In genomic region chr5:121618592-121619513, GRCm38 (mm10) we compare ENCODE assay signal across 8 mouse cellular contexts. TPM values are rescaled to one million over a fixed set of nuclear protein-coding genes. Genes with fewer than 3 reads are reported as not detected.
DNase-seq lines count a peak whose midpoint lies in the region; ATAC-seq and TF ChIP-seq lines count a peak whose summit lies in the region.

Gene Acad12 (minus strand): TSS chr5:121618938.

- peak within 1 kb of the TSS; percentile 87 for H3ac ChIP-seq in C2C12 (ENCODE audit: control insufficient read depth, insufficient read length, low read depth)

- WGBS in heart, embryonic 10.5 days, result under 1% methylated on average over 56 of the region's 58 CpGs
- WGBS in kidney, embryonic 14.5 days, result under 1% methylated on average over 56 of the region's 58 CpGs
- WGBS in limb, embryonic 15.5 days, result under 1% methylated on average over 58 of the region's 58 CpGs
- 2% methylated on average over 52 of the region's 58 CpGs for WGBS in midbrain, postnatal 0 days

- peaks cover 12% of the 10 kb centered on the region for H3K4me1 ChIP-seq in heart, embryonic 10.5 days
- peaks cover 7% of the 10 kb centered on the region; the same call in 1 of the 2 replicates for H3K4me1 ChIP-seq in kidney, embryonic 14.5 days (ENCODE audit: control insufficient read depth, insufficient read depth, low read length)
- peaks cover 10% of the 10 kb centered on the region for H3K4me1 ChIP-seq in limb, embryonic 15.5 days
- H3K4me1 ChIP-seq in midbrain, postnatal 0 days (ENCODE audit: insufficient read depth, low read length), result no peaks in the 10 kb centered on the region

- H3K9me3 ChIP-seq in heart, embryonic 10.5 days, result no peaks in the 10 kb centered on the region
- no peaks in the 10 kb centered on the region for H3K9me3 ChIP-seq in kidney, embryonic 14.5 days (ENCODE audit: control insufficient read depth, low read length)
- no peaks in the 10 kb centered on the region for H3K9me3 ChIP-seq in limb, embryonic 15.5 days
- H3K9me3 ChIP-seq in midbrain, postnatal 0 days (ENCODE audit: low read length), result no peaks in the 10 kb centered on the region

- peaks cover 17% of the 10 kb centered on the region for H3K79me2 ChIP-seq in C2C12 (ENCODE audit: control insufficient read depth, insufficient read depth)

- peak within 1 kb of the TSS; percentile 74 for H3K4me2 ChIP-seq in kidney, embryonic 14.5 days (replicated peaks; ENCODE audit: low read depth, low read length)
- H3K4me2 ChIP-seq in limb, embryonic 15.5 days, result peak within 1 kb of the TSS; percentile 58
- peak within 1 kb of the TSS; percentile 82 for H3K4me2 ChIP-seq in midbrain, postnatal 0 days (ENCODE audit: low read depth, low read length, poor library complexity, severe bottlenecking)

- ATAC-seq in erythroblast, adult 5-6 weeks (replicated peaks; ENCODE audit: low FRiP score, poor library complexity, severe bottlenecking), result peak; percentile 79
- ATAC-seq in kidney, embryonic 14.5 days (ENCODE audit: low FRiP score, low TSS enrichment), result peak; percentile 93
- ATAC-seq in limb, embryonic 15.5 days (ENCODE audit: insufficient number of reproducible peaks, low FRiP score, low TSS enrichment, low read depth), result peak; percentile 68
- ATAC-seq in midbrain, postnatal 0 days (ENCODE audit: low FRiP score), result peak; percentile 78

- peak within 1 kb of the TSS; percentile 60 for H3K4me3 ChIP-seq in C2C12 (ENCODE audit: insufficient read depth, poor library complexity, severe bottlenecking)
- H3K4me3 ChIP-seq in heart, embryonic 10.5 days, result peak within 1 kb of the TSS; percentile 81
- H3K4me3 ChIP-seq in kidney, embryonic 14.5 days (ENCODE audit: low read length), result peak within 1 kb of the TSS; percentile 80
- peak within 1 kb of the TSS; percentile 75 for H3K4me3 ChIP-seq in limb, embryonic 15.5 days
- H3K4me3 ChIP-seq in midbrain, postnatal 0 days (ENCODE audit: low read depth, low read length), result peak within 1 kb of the TSS; percentile 71

- H3K27ac ChIP-seq in heart, embryonic 10.5 days, result peak within 1 kb of the TSS; percentile 84
- peak within 1 kb of the TSS; percentile 59; the same call in 1 of the 2 replicates for H3K27ac ChIP-seq in kidney, embryonic 14.5 days (ENCODE audit: low read depth, low read length)
- peak within 1 kb of the TSS; percentile 81 for H3K27ac ChIP-seq in limb, embryonic 15.5 days
- H3K27ac ChIP-seq in midbrain, postnatal 0 days (ENCODE audit: low read depth, low read length), result peak within 1 kb of the TSS; percentile 77

- peaks cover 4% of the 10 kb centered on the region for H3K36me3 ChIP-seq in C2C12 (ENCODE audit: control insufficient read depth, insufficient read depth)
- peaks cover 2% of the 10 kb centered on the region; the same call in 1 of the 2 replicates for H3K36me3 ChIP-seq in heart, embryonic 10.5 days
- no peaks in the 10 kb centered on the region for H3K36me3 ChIP-seq in kidney, embryonic 14.5 days (ENCODE audit: control insufficient read depth, insufficient read depth, low read length)
- H3K36me3 ChIP-seq in limb, embryonic 15.5 days, result no peaks in the 10 kb centered on the region
- no peaks in the 10 kb centered on the region for H3K36me3 ChIP-seq in midbrain, postnatal 0 days (ENCODE audit: insufficient read depth, low read length)

- no peaks in the 10 kb centered on the region for H3K27me3 ChIP-seq in C2C12 (ENCODE audit: control insufficient read depth, insufficient read depth, insufficient read length)
- H3K27me3 ChIP-seq in heart, embryonic 10.5 days (ENCODE audit: insufficient read depth, poor library complexity, severe bottlenecking), result no peaks in the 10 kb centered on the region
- H3K27me3 ChIP-seq in kidney, embryonic 14.5 days (ENCODE audit: control insufficient read depth, insufficient read depth, low read length), result no peaks in the 10 kb centered on the region
- H3K27me3 ChIP-seq in limb, embryonic 15.5 days, result no peaks in the 10 kb centered on the region
- no peaks in the 10 kb centered on the region for H3K27me3 ChIP-seq in midbrain, postnatal 0 days (ENCODE audit: insufficient read depth, low read length)

- H3K79me3 ChIP-seq in C2C12 (ENCODE audit: low read depth), result peaks cover 8% of the 10 kb centered on the region

- peak; percentile 97 for TF ChIP-seq POLR2A in brain, embryonic 14.5 days (IDR thresholded peaks at IDR 0.05; ENCODE audit: borderline replicate concordance, extremely low read depth, insufficient read depth, insufficient read length, poor library complexity, severe bottlenecking)

- peak within 1 kb of the TSS; percentile 72 for H3K9ac ChIP-seq in kidney, embryonic 14.5 days (ENCODE audit: low read depth, low read length)
- H3K9ac ChIP-seq in limb, embryonic 15.5 days, result peak within 1 kb of the TSS; percentile 78
- peak within 1 kb of the TSS; percentile 73 for H3K9ac ChIP-seq in midbrain, postnatal 0 days (replicated peaks; ENCODE audit: low read length, poor library complexity, severe bottlenecking)

- peak; percentile 92 for DNase-seq in brain, embryonic 14.5 days (ENCODE audit: low read depth)
- peak; percentile 96 for DNase-seq in heart, embryonic 10.5 days (ENCODE audit: low spot score)
- DNase-seq in midbrain, postnatal 0 days (ENCODE audit: low spot score), result peak; percentile 90
- DNase-seq in spleen, postnatal 14 days (ENCODE audit: low spot score in 2 of 2), result peak; percentile 64 to 73

- TF ChIP-seq CTCF in C2C12 (IDR thresholded peaks at IDR 0.05; ENCODE audit: control insufficient read depth, insufficient read depth, insufficient read length), result no peak
- TF ChIP-seq CTCF in brain, embryonic 14.5 days (IDR thresholded peaks at IDR 0.05; ENCODE audit: borderline replicate concordance, extremely low read depth, insufficient read depth, insufficient read length), result no peak
- TF ChIP-seq CTCF in midbrain, postnatal 0 days (IDR thresholded peaks at IDR 0.05), result peak; percentile 24; the same call in 1 of the 2 replicates

TF ChIP-seq in C2C12, 6 proteins besides CTCF, POLR2A, EP300 and RAD21:
- peak; percentile 7 for TF ChIP-seq MAX (IDR thresholded peaks at IDR 0.05)
- TF ChIP-seq MYOG (IDR thresholded peaks at IDR 0.05; ENCODE audit: control insufficient read depth, extremely low read depth, insufficient read length), result no peak
- TF ChIP-seq MYOD1 (IDR thresholded peaks at IDR 0.05; ENCODE audit: control insufficient read depth, insufficient read length, low read depth), result no peak

RNA-seq across cellular contexts. Expression of gene Acad12, which starts in this region (rescaled TPM):
- polyA plus RNA-seq in C2C12 (2012; fragmentation: generic; extraction: Trizol), result 0.77 TPM
- polyA plus RNA-seq in brain, embryonic 14.5 days (2012; rRNA removed), result 1.5 and 1.8 TPM in 2 replicates
- total RNA-seq in erythroblast, adult 5-6 weeks (2015; ENCODE audit: low replicate concordance), result 1.9 and 3.1 TPM in 2 replicates
- total RNA-seq in erythroblast, adult 5-6 weeks (2017; ENCODE audit: low replicate concordance), result 0.14 and 0.51 TPM in 2 replicates
- polyA plus RNA-seq in heart, embryonic 10.5 days (2016; fragmentation: Nextera tagmentation; extraction: Ambion mirVana), result 4.7 and 6.1 TPM in 2 replicates
- polyA plus RNA-seq in kidney, embryonic 14.5 days (2014; fragmentation: Nextera tagmentation; extraction: Ambion mirVana), result 2.2 and 2.4 TPM in 2 replicates
- polyA plus RNA-seq in limb, embryonic 15.5 days (2015; fragmentation: Nextera tagmentation; extraction: Ambion mirVana), result 1.8 and 3.1 TPM in 2 replicates
- total RNA-seq in midbrain, postnatal 0 days (2014; rRNA removed), result 2.0 and 2.1 TPM in 2 replicates
- 1.8 and 2.1 TPM in 2 replicates for polyA plus RNA-seq in midbrain, postnatal 0 days (2015; fragmentation: Nextera tagmentation; extraction: Ambion mirVana)

Comparison
In these comparisons a context has a peak if more than half of its experiments do, and no peak if none do; other contexts are left out.
1. Peak in every context shown above with its lines: DNase-seq, ATAC-seq, H3K4me3 ChIP-seq and H3K27ac ChIP-seq.